Mouse (Mus musculus) ES-Bruce4 (cell line): ENCODE results near the gene Lpcat4. TPM values are rescaled to one million over a fixed set of nuclear protein-coding genes. Genes with fewer than 3 reads are reported as not detected.

Source experiments
- H3K27ac ChIP-seq: 2 replicates; pipeline ENCODE4 v1.5.1; 2012; ENCODE audit warnings: low read length, inconsistent platforms; ENCODE audit not compliant: insufficient read depth
- H3K27me3 ChIP-seq: 2 replicates; pipeline ENCODE4 v1.6.1; 2012; ENCODE audit warnings: mild to moderate bottlenecking, low read length, inconsistent platforms; ENCODE audit not compliant: control insufficient read depth, poor library complexity, insufficient read depth, severe bottlenecking
- H3K36me3 ChIP-seq: 2 replicates; pipeline ENCODE4 v1.6.1; 2012; ENCODE audit warnings: inconsistent platforms, mild to moderate bottlenecking, low read length, moderate library complexity; ENCODE audit not compliant: control insufficient read depth, poor library complexity, insufficient read depth, severe bottlenecking
- H3K4me1 ChIP-seq: one replicate; pipeline ENCODE4 v1.8.1; 2011; ENCODE audit warnings: low read length; ENCODE audit not compliant: control insufficient read depth, insufficient read depth
- H3K4me3 ChIP-seq: 2 replicates; pipeline ENCODE4 v1.5.1; 2011; ENCODE audit warnings: low read depth, mild to moderate bottlenecking, low read length
- H3K9ac ChIP-seq: 2 replicates; pipeline ENCODE4 v1.6.1; 2012; ENCODE audit warnings: low read depth, mild to moderate bottlenecking, inconsistent platforms; ENCODE audit not compliant: poor library complexity, severe bottlenecking
- H3K9me3 ChIP-seq: replicated peaks from 2 replicates; pipeline ENCODE4 v1.6.1; 2012; ENCODE audit warnings: mild to moderate bottlenecking, low read length, inconsistent platforms; ENCODE audit not compliant: control insufficient read depth, poor library complexity, insufficient read depth, severe bottlenecking
- CTCF ChIP-seq: IDR thresholded peaks from one replicate; pipeline ENCODE4 v1.8.1; 2011; ENCODE audit warnings: low read depth, low read length
- EP300 ChIP-seq: IDR thresholded peaks from 2 replicates; pipeline ENCODE4 v1.6.1; 2011; ENCODE audit warnings: low read depth, low read length; ENCODE audit not compliant: insufficient read depth
- POLR2A ChIP-seq: IDR thresholded peaks from one replicate; pipeline ENCODE4 v1.8.1; 2011; ENCODE audit warnings: low read length; ENCODE audit not compliant: insufficient read depth
- polyA plus RNA-seq: library from polyadenylated mRNA; stranded (reverse); fragments of >200 nt; gene quantifications from 2 replicates; pipeline ENCODE4 v1.2.4, GENCODE M21; 2011; ENCODE audit warnings: low read depth; ENCODE audit not compliant: missing spikeins, insufficient read depth, insufficient read length

Lpcat4 gene
- polyA plus RNA-seq, 1 experiment, result 35.4 TPM

GRCm38 (mm10) chr2:112217614-112218013 is 21.7 kb upstream of the Lpcat4 start:
- Histone ChIP-seq H3K4me1 (no peaks in the 10 kb centered on the region), H3K27me3 (no peaks in the 10 kb centered on the region), H3K36me3 (no peaks in the 10 kb centered on the region), H3K9ac (no peak overlapping the region), H3K4me3 (no peak overlapping the region), H3K27ac (no peak overlapping the region), H3K9me3 (no peaks in the 10 kb centered on the region; the same call in 1 of the 2 replicates)
- no peak for TF ChIP-seq CTCF
- TF ChIP-seq POLR2A, result no peak
- TF ChIP-seq EP300, result no peak

DNA sequence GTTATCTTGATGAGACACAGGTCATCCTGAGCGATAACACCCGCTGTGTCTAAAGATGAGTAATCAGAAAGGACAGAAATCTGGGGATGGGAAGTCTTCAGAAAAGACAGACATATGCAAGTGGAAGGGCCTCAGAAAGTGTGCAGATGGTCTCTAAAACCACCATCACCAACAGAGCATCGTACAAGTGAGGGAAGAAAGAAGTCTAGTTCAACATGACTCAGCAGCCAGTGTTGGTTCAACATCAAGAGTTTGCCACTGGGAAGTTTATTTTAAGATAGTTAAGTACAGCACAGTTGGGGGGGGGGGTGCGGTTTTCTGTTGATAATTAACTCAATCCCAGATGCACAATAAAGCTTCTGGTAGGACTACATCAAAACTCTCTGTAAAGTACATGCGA is 18.4 kb upstream of the Lpcat4 start:
- TF ChIP-seq POLR2A (no peak), CTCF (no peak), EP300 (no peak)

GRCm38 (mm10) chr2:112222607-112223006 is 16.7 kb upstream of the Lpcat4 start:
- Histone ChIP-seq H3K4me1 (no peaks in the 10 kb centered on the region), H3K27me3 (no peaks in the 10 kb centered on the region), H3K36me3 (no peaks in the 10 kb centered on the region), H3K9me3 (no peaks in the 10 kb centered on the region; the same call in 1 of the 2 replicates), H3K9ac (no peak overlapping the region), H3K27ac (no peak overlapping the region), H3K4me3 (no peak overlapping the region)
- no peak for TF ChIP-seq EP300
- no peak for TF ChIP-seq POLR2A
- TF ChIP-seq CTCF, result no peak

More for the DNA sequence above, 18.4 kb upstream of the Lpcat4 start:
- no peaks in the 10 kb centered on the region for H3K36me3 ChIP-seq
- H3K9ac ChIP-seq, result no peak overlapping the region
- H3K9me3 ChIP-seq, result no peaks in the 10 kb centered on the region; the same call in 1 of the 2 replicates
- no peak overlapping the region for H3K4me3 ChIP-seq
- H3K27me3 ChIP-seq, result no peaks in the 10 kb centered on the region
- no peaks in the 10 kb centered on the region for H3K4me1 ChIP-seq
- H3K27ac ChIP-seq, result no peak overlapping the region

DNA sequence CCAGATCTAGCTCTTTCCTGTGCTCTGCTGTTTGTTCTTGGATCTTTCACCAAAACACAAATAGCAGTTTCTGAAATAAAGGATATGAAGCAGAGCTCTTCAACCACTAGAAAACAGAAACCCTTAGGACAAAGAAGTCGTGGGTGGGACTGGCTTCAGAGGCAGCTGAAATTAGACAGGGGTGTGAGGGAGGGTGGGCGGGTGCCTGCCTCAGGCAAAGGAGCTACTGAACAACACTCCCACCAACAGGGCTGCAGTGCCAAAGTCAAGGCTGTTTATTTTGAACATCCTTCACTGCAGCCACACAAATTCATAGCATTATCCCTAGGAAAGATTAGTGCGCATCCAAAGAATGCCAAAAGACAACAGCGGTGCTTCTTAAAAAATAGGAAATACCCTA is 14.9 kb upstream of the Lpcat4 start:
- Histone ChIP-seq H3K9me3 (no peaks in the 10 kb centered on the region; the same call in 1 of the 2 replicates), H3K4me3 (no peak overlapping the region), H3K27ac (no peak overlapping the region), H3K4me1 (no peaks in the 10 kb centered on the region), H3K27me3 (no peaks in the 10 kb centered on the region), H3K9ac (no peak overlapping the region), H3K36me3 (no peaks in the 10 kb centered on the region)
- TF ChIP-seq EP300 (no peak), CTCF (no peak), POLR2A (no peak)

DNA sequence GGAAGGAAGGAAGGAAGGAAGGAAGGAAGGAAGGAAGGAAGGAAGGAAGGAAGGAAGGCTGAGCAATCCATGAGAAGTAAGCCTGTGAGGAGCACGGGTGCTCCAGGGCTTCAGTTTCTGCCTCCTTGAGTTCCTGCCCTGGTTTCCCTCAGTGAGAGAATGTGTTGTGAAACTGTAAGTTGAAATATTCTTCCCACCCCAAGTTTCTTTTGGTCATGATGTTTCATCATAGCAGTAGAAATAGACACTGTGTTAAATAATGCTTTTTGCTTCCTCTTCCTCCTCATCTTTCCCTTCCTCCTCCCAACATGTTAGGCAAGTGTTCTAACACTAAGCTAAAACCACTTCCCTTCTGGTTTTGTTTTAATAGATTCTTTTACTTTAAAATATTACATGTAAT is 6.6 kb upstream of the Lpcat4 start:
- Histone ChIP-seq H3K27me3 (no peaks in the 10 kb centered on the region), H3K4me3 (no peak overlapping the region), H3K4me1 (no peaks in the 10 kb centered on the region), H3K36me3 (no peaks in the 10 kb centered on the region), H3K9me3 (no peaks in the 10 kb centered on the region), H3K27ac (no peak overlapping the region), H3K9ac (no peak overlapping the region)
- TF ChIP-seq EP300, result no peak
- TF ChIP-seq POLR2A, result no peak
- TF ChIP-seq CTCF, result no peak

GRCm38 (mm10) chr2:112236620-112237019 is 2.6 kb upstream of the Lpcat4 start:
- Histone ChIP-seq H3K27me3 (no peaks in the 10 kb centered on the region), H3K4me1 (no peaks in the 10 kb centered on the region), H3K36me3 (no peaks in the 10 kb centered on the region), H3K27ac (no peak overlapping the region), H3K4me3 (no peak overlapping the region), H3K9me3 (no peaks in the 10 kb centered on the region), H3K9ac (no peak overlapping the region)
- TF ChIP-seq CTCF, result no peak
- no peak for TF ChIP-seq POLR2A
- TF ChIP-seq EP300, result no peak
